In the genomic region with DNA sequence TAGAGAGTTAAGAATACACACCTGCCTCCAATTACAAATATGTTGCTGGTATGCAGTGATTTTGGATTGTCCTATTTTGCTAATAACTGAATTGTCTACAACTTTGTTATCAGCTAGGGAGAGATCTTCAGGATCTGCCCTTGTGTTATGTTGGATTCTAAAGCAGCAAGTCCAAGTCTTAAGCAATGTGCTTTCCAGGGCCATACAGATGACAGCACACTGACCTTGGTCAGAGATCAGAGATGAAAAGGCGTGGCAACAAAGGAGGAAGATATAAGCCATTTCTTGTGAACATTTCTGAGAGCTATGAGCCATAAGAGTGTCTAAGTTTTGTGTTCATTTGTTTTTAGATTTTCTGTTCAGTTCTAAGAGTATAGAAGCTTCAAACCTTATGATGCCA, we compare ENCODE assay signal across 27 mouse cellular contexts.
"Had no signal": no experiment of that assay in that cellular context is flagged by ENCODE, and none has a peak within 500 bp of the region (broad histone marks: within the 10 kb centered on the region; RNA-seq: fewer than 3 reads in every experiment).

No protein-coding gene starts in this region.

- H3K9me3 ChIP-seq: heart, embryonic 13.5 days; heart, embryonic 15.5 days; hindbrain, embryonic 13.5 days; hindbrain, embryonic 15.5 days; kidney, embryonic 15.5 days; limb, embryonic 13.5 days; limb, embryonic 15.5 days; liver, embryonic 12.5 days had no signal

- ATAC-seq: hindbrain, postnatal 0 days; intestine, embryonic 16.5 days; liver, embryonic 12.5 days had no signal

- H3K27ac ChIP-seq: heart, adult 2 months; heart, embryonic 13.5 days; heart, embryonic 15.5 days; hindbrain, embryonic 13.5 days; hindbrain, embryonic 15.5 days; hindbrain, postnatal 0 days; kidney, embryonic 15.5 days; kidney, postnatal 0 days; limb, embryonic 13.5 days; limb, embryonic 15.5 days; liver, embryonic 12.5 days; liver, embryonic 14.5 days had no signal

- H3K27me3 ChIP-seq: heart, embryonic 13.5 days; heart, embryonic 15.5 days; hindbrain, embryonic 15.5 days; kidney, embryonic 15.5 days; limb, embryonic 13.5 days; limb, embryonic 15.5 days; liver, embryonic 12.5 days had no signal

- DNase-seq: gastrocnemius, postnatal 14 days; gastrocnemius, postnatal 36 days; heart, adult 11 months; heart, adult 2 months; heart, postnatal 14 days; heart, postnatal 36 days; kidney, adult 11 months; kidney, adult 2 months; kidney, adult 9 months; kidney, postnatal 14 days; kidney, postnatal 36 days; layer of hippocampus, adult 9-11 months; layer of hippocampus, postnatal 36 days; left cerebral cortex, postnatal 4 days had no signal

- H3K9ac ChIP-seq: heart, embryonic 13.5 days; heart, embryonic 15.5 days; hindbrain, embryonic 13.5 days; hindbrain, embryonic 15.5 days; kidney, embryonic 15.5 days; limb, embryonic 13.5 days; limb, embryonic 15.5 days; liver, embryonic 12.5 days; liver, embryonic 14.5 days had no signal

- H3K36me3 ChIP-seq: heart, embryonic 13.5 days; heart, embryonic 15.5 days; hindbrain, embryonic 13.5 days; hindbrain, embryonic 15.5 days; kidney, embryonic 15.5 days; limb, embryonic 13.5 days; limb, embryonic 15.5 days; liver, embryonic 12.5 days had no signal

- H3K4me3 ChIP-seq: heart, adult 2 months; heart, embryonic 13.5 days; heart, embryonic 15.5 days; hindbrain, embryonic 13.5 days; hindbrain, embryonic 15.5 days; kidney, embryonic 15.5 days; limb, embryonic 13.5 days; limb, embryonic 15.5 days; liver, embryonic 12.5 days had no signal

- H3K4me1 ChIP-seq: liver, embryonic 12.5 days had no signal

- H3K4me2 ChIP-seq: heart, embryonic 11.5 days; heart, embryonic 13.5 days; heart, embryonic 15.5 days; hindbrain, embryonic 13.5 days; hindbrain, embryonic 15.5 days; kidney, embryonic 15.5 days; limb, embryonic 13.5 days; limb, embryonic 15.5 days; liver, embryonic 12.5 days had no signal
